Mouse (Mus musculus) ES-Bruce4 (cell line): ENCODE results near the gene Dner.

Experiments used
- CTCF ChIP-seq: IDR thresholded peaks from one replicate; pipeline ENCODE4 v1.8.1; 2011; ENCODE audit warnings: low read depth, low read length
- EP300 ChIP-seq: IDR thresholded peaks from 2 replicates; pipeline ENCODE4 v1.6.1; 2011; ENCODE audit warnings: low read depth, low read length; ENCODE audit not compliant: insufficient read depth
- POLR2A ChIP-seq: IDR thresholded peaks from one replicate; pipeline ENCODE4 v1.8.1; 2011; ENCODE audit warnings: low read length; ENCODE audit not compliant: insufficient read depth

DNA sequence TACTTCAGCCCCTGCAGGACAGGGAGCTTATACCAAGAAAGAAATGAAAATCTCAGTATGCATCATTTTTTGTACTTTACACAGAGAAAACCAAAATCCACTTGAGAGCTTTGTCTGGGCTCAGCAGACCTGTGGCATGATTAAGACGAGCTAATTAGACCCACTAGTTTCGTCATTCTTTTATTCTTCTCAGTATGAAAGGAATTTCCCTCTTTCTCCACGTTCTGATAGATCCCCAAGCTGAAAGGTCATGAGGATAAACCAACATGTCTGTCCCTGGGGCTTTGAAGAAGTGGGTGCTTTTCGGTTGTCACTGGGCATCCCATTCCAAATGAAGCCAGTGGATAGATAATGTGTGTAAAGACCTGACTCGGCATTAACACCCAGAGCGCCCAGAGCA is 278.7 kb downstream of the Dner start:
- TF ChIP-seq CTCF (no peak), POLR2A (no peak), EP300 (no peak)
